Mouse (Mus musculus) retina, adult 2 months (tissue): ENCODE measurements at regions not wholly inside any gene's neighbourhood (a gene's known extent, or its start where the extent isn't known, plus 50 kb on each side); places are given as distances from the start of the nearest gene placed in this dataset.

Source experiments
- DNase-seq: peaks from one replicate; pipeline ENCODE4 v3.0.0-alpha.2; 2012; ENCODE audit warnings: low read depth, low spot score

GRCm38 (mm10) chr7:76142455-76142854 is 87.2 kb upstream of the Agbl1 start:
- DNase-seq: no peak

- no peak for DNase-seq
Observed at GRCm38 (mm10) chr7:76146385-76146784, 83.3 kb upstream of the Agbl1 start.

- DNase-seq: no peak
Observed at GRCm38 (mm10) chr7:76156869-76157268, 72.8 kb upstream of the Agbl1 start.

- DNase-seq: no peak
Observed at GRCm38 (mm10) chr7:76164191-76164590, 65.5 kb upstream of the Agbl1 start.

GRCm38 (mm10) chr7:76164735-76165630 is 64.7 kb upstream of the Agbl1 start:
- no peak for DNase-seq

- DNase-seq: no peak
Observed at GRCm38 (mm10) chr7:76170481-76170880, 59.2 kb upstream of the Agbl1 start.

GRCm38 (mm10) chr7:76176235-76176634 is 53.5 kb upstream of the Agbl1 start:
- DNase-seq: no peak

- no peak for DNase-seq
Observed at GRCm38 (mm10) chr7:76177420-76177819, 52.3 kb upstream of the Agbl1 start.
